Mouse (Mus musculus): ENCODE measurements around the gene Zfyve19. TPM values are rescaled to one million over a fixed set of nuclear protein-coding genes. Genes with fewer than 3 reads are reported as not detected.

The Zfyve19 gene
- polyA plus RNA-seq, 1 experiment from 2014 or later = 41.0 TPM

GRCm38 (mm10) chr2:119171574-119171973 lies 36.8 kb upstream of the Zfyve19 start:
- DNase-seq (ENCODE audit: low spot score) (peak; percentile 54), ATAC-seq (ENCODE audit: low read depth) (no peak)
- peaks cover 7% of the 10 kb centered on the region; the same call in 1 of the 2 replicates for H3K27me3 ChIP-seq (replicated peaks; ENCODE audit: control insufficient read depth, insufficient read depth, low read length)
- no peak overlapping the region for H3K9ac ChIP-seq (ENCODE audit: low read depth, low read length)
- H3K4me1 ChIP-seq (ENCODE audit: control insufficient read depth, insufficient read depth, low read length) = peaks cover 9% of the 10 kb centered on the region
- 0 out of 2 replicates have a peak, but pooled peaks cover 1% of the 10 kb centered on the region for H3K36me3 ChIP-seq (ENCODE audit: control insufficient read depth, insufficient read depth, low read length)
- WGBS = 66% methylated on average over 8 of the region's 8 CpGs
- no peak overlapping the region for H3K4me2 ChIP-seq (ENCODE audit: low read depth, low read length)
- no peak overlapping the region for H3K4me3 ChIP-seq (ENCODE audit: low read depth, low read length)
- no peak overlapping the region for H3K27ac ChIP-seq (replicated peaks; ENCODE audit: low read depth, low read length)
- no peaks in the 10 kb centered on the region for H3K9me3 ChIP-seq (ENCODE audit: control insufficient read depth, low read length)

- peaks cover 6% of the 10 kb centered on the region; the same call in 1 of the 2 replicates for H3K27me3 ChIP-seq (replicated peaks; ENCODE audit: control insufficient read depth, insufficient read depth, low read length)
- 75% methylated on average over 7 of the region's 7 CpGs for WGBS
- H3K9me3 ChIP-seq (ENCODE audit: control insufficient read depth, low read length) = no peaks in the 10 kb centered on the region
- DNase-seq (ENCODE audit: low spot score) (no peak), ATAC-seq (ENCODE audit: low read depth) (no peak)
- H3K9ac ChIP-seq (ENCODE audit: low read depth, low read length) = no peak overlapping the region
- H3K36me3 ChIP-seq (ENCODE audit: control insufficient read depth, insufficient read depth, low read length) = peaks cover 8% of the 10 kb centered on the region; the same call in 1 of the 2 replicates
- no peak overlapping the region for H3K27ac ChIP-seq (replicated peaks; ENCODE audit: low read depth, low read length)
- H3K4me3 ChIP-seq (ENCODE audit: low read depth, low read length) = no peak overlapping the region
- H3K4me2 ChIP-seq (ENCODE audit: low read depth, low read length) = no peak overlapping the region
- H3K4me1 ChIP-seq (ENCODE audit: control insufficient read depth, insufficient read depth, low read length) = peaks cover 2% of the 10 kb centered on the region; the same call in 1 of the 2 replicates
These were observed 36.0 kb upstream of the Zfyve19 start for GRCm38 (mm10) chr2:119172446-119172845.

- H3K9ac ChIP-seq (ENCODE audit: low read depth, low read length) = no peak overlapping the region
- DNase-seq (ENCODE audit: low spot score) (peak; percentile 37), ATAC-seq (ENCODE audit: low read depth) (no peak)
These were observed 35.4 kb upstream of the Zfyve19 start for GRCm38 (mm10) chr2:119172862-119173576.

GRCm38 (mm10) chr2:119173991-119174651 lies 34.3 kb upstream of the Zfyve19 start, which contains the start of gene Gm14137:
Gene Gm14137 (plus strand): TSS chr2:119174509.
- peak; percentile 41; the same call in 1 of the 2 replicates for ATAC-seq (ENCODE audit: low read depth)
- Histone ChIP-seq H3K9me3 (ENCODE audit: control insufficient read depth, low read length) (no peaks in the 10 kb centered on the region), H3K9ac (ENCODE audit: low read depth, low read length) (no peak within 1 kb of the TSS), H3K36me3 (ENCODE audit: control insufficient read depth, insufficient read depth, low read length) (peaks cover 22% of the 10 kb centered on the region; the same call in 1 of the 2 replicates), H3K27ac (replicated peaks; ENCODE audit: low read depth, low read length) (no peak within 1 kb of the TSS), H3K27me3 (replicated peaks; ENCODE audit: control insufficient read depth, insufficient read depth, low read length) (no peaks in the 10 kb centered on the region), H3K4me2 (ENCODE audit: low read depth, low read length) (no peak within 1 kb of the TSS), H3K4me1 (ENCODE audit: control insufficient read depth, insufficient read depth, low read length) (peaks cover 2% of the 10 kb centered on the region; the same call in 1 of the 2 replicates), H3K4me3 (ENCODE audit: low read depth, low read length) (no peak within 1 kb of the TSS)
- WGBS = 26% methylated on average over 6 of the region's 8 CpGs
- DNase-seq (ENCODE audit: low spot score) = no peak

More at GRCm38 (mm10) chr2:119172862-119173576, 35.4 kb upstream of the Zfyve19 start:
- Histone ChIP-seq H3K4me1 (ENCODE audit: control insufficient read depth, insufficient read depth, low read length) (peaks cover 2% of the 10 kb centered on the region; the same call in 1 of the 2 replicates), H3K27ac (replicated peaks; ENCODE audit: low read depth, low read length) (no peak overlapping the region), H3K4me2 (ENCODE audit: low read depth, low read length) (no peak overlapping the region), H3K4me3 (ENCODE audit: low read depth, low read length) (no peak overlapping the region), H3K36me3 (ENCODE audit: control insufficient read depth, insufficient read depth, low read length) (peaks cover 13% of the 10 kb centered on the region; the same call in 1 of the 2 replicates), H3K9me3 (ENCODE audit: control insufficient read depth, low read length) (no peaks in the 10 kb centered on the region), H3K27me3 (replicated peaks; ENCODE audit: control insufficient read depth, insufficient read depth, low read length) (0 out of 2 replicates have a peak, but pooled peaks cover under 1% of the 10 kb centered on the region)
- 34% methylated on average over 13 of the region's 13 CpGs for WGBS

GRCm38 (mm10) chr2:119174866-119175265 lies 33.6 kb upstream of the Zfyve19 start:
- WGBS = 62% methylated on average over 14 of the region's 14 CpGs
- Histone ChIP-seq H3K27me3 (replicated peaks; ENCODE audit: control insufficient read depth, insufficient read depth, low read length) (no peaks in the 10 kb centered on the region), H3K4me3 (ENCODE audit: low read depth, low read length) (no peak overlapping the region), H3K4me1 (ENCODE audit: control insufficient read depth, insufficient read depth, low read length) (peaks cover 2% of the 10 kb centered on the region; the same call in 1 of the 2 replicates), H3K9me3 (ENCODE audit: control insufficient read depth, low read length) (no peaks in the 10 kb centered on the region), H3K4me2 (ENCODE audit: low read depth, low read length) (no peak overlapping the region), H3K36me3 (ENCODE audit: control insufficient read depth, insufficient read depth, low read length) (peaks cover 29% of the 10 kb centered on the region), H3K27ac (replicated peaks; ENCODE audit: low read depth, low read length) (no peak overlapping the region), H3K9ac (ENCODE audit: low read depth, low read length) (no peak overlapping the region)
- no peak for ATAC-seq (ENCODE audit: low read depth)
- DNase-seq (ENCODE audit: low spot score) = no peak

- H3K27ac ChIP-seq (replicated peaks; ENCODE audit: low read depth, low read length) = no peak overlapping the region
These were observed 32.8 kb upstream of the Zfyve19 start for GRCm38 (mm10) chr2:119175614-119176013.

GRCm38 (mm10) chr2:119176761-119177160 lies 31.7 kb upstream of the Zfyve19 start:
- no peak overlapping the region for H3K4me3 ChIP-seq (ENCODE audit: low read depth, low read length)
- H3K4me2 ChIP-seq (ENCODE audit: low read depth, low read length) = no peak overlapping the region
- peaks cover 42% of the 10 kb centered on the region for H3K36me3 ChIP-seq (ENCODE audit: control insufficient read depth, insufficient read depth, low read length)
- H3K27me3 ChIP-seq (replicated peaks; ENCODE audit: control insufficient read depth, insufficient read depth, low read length) = no peaks in the 10 kb centered on the region
- peaks cover 2% of the 10 kb centered on the region; the same call in 1 of the 2 replicates for H3K4me1 ChIP-seq (ENCODE audit: control insufficient read depth, insufficient read depth, low read length)
- ATAC-seq (ENCODE audit: low read depth) (no peak), DNase-seq (ENCODE audit: low spot score) (no peak)
- H3K27ac ChIP-seq (replicated peaks; ENCODE audit: low read depth, low read length) = no peak overlapping the region
- H3K9ac ChIP-seq (ENCODE audit: low read depth, low read length) = no peak overlapping the region
- no peaks in the 10 kb centered on the region for H3K9me3 ChIP-seq (ENCODE audit: control insufficient read depth, low read length)
- 67% methylated on average over 3 of the region's 3 CpGs for WGBS

More at GRCm38 (mm10) chr2:119175614-119176013, 32.8 kb upstream of the Zfyve19 start:
- no peak for ATAC-seq (ENCODE audit: low read depth)
- no peak for DNase-seq (ENCODE audit: low spot score)
- H3K4me2 ChIP-seq (ENCODE audit: low read depth, low read length) = no peak overlapping the region
- peaks cover 2% of the 10 kb centered on the region; the same call in 1 of the 2 replicates for H3K4me1 ChIP-seq (ENCODE audit: control insufficient read depth, insufficient read depth, low read length)
- H3K4me3 ChIP-seq (ENCODE audit: low read depth, low read length) = no peak overlapping the region
- no peak overlapping the region for H3K9ac ChIP-seq (ENCODE audit: low read depth, low read length)
- H3K27me3 ChIP-seq (replicated peaks; ENCODE audit: control insufficient read depth, insufficient read depth, low read length) = no peaks in the 10 kb centered on the region
- H3K36me3 ChIP-seq (ENCODE audit: control insufficient read depth, insufficient read depth, low read length) = peaks cover 37% of the 10 kb centered on the region
- 55% methylated on average over 6 of the region's 6 CpGs for WGBS
- H3K9me3 ChIP-seq (ENCODE audit: control insufficient read depth, low read length) = no peaks in the 10 kb centered on the region

- no peak for ATAC-seq (ENCODE audit: low read depth)
- no peak overlapping the region for H3K4me3 ChIP-seq (ENCODE audit: low read depth, low read length)
- 81% methylated on average over 5 of the region's 5 CpGs for WGBS
These were observed 31.0 kb upstream of the Zfyve19 start for GRCm38 (mm10) chr2:119177384-119177939.

More at GRCm38 (mm10) chr2:119177384-119177939, 31.0 kb upstream of the Zfyve19 start:
- Histone ChIP-seq H3K4me1 (ENCODE audit: control insufficient read depth, insufficient read depth, low read length) (peaks cover 2% of the 10 kb centered on the region; the same call in 1 of the 2 replicates), H3K4me2 (ENCODE audit: low read depth, low read length) (no peak overlapping the region), H3K36me3 (ENCODE audit: control insufficient read depth, insufficient read depth, low read length) (peaks cover 47% of the 10 kb centered on the region), H3K27ac (replicated peaks; ENCODE audit: low read depth, low read length) (no peak overlapping the region), H3K9me3 (ENCODE audit: control insufficient read depth, low read length) (no peaks in the 10 kb centered on the region), H3K27me3 (replicated peaks; ENCODE audit: control insufficient read depth, insufficient read depth, low read length) (no peaks in the 10 kb centered on the region), H3K9ac (ENCODE audit: low read depth, low read length) (no peak overlapping the region)
- DNase-seq (ENCODE audit: low spot score) = no peak
